Mouse (Mus musculus) heart, embryonic 14.5 days (tissue): ENCODE results near the gene Celf5. TPM values are rescaled to one million over a fixed set of nuclear protein-coding genes. Genes with fewer than 3 reads are reported as not detected.

Source experiments
- ATAC-seq: fragments of 200-750 bp; cut with Nextera tagmentation; 2 replicates; pipeline ENCODE4 v1.8.0; 2017; ENCODE audit warnings: low read depth, moderate TSS enrichment; ENCODE audit not compliant: insufficient number of reproducible peaks, insufficient read depth, low FRiP score
- H3K27ac ChIP-seq, 2 experiments: fragments of 200-500 bp in 1 of 2; fragments of 300-500 bp in 1 of 2; sonication (generic) in 1 of 2; replicated peaks in 1 of 2; 2 replicates each; pipeline ENCODE4 v1.5.1; 2012 to 2014; ENCODE audit warnings: low read depth in 2 of 2, low read length in 2 of 2, control low read depth in 1 of 2, mild to moderate bottlenecking in 1 of 2, mixed read lengths in 1 of 2; ENCODE audit not compliant: control insufficient read depth in 1 of 2, insufficient read depth in 1 of 2
- H3K27me3 ChIP-seq: fragments of 300-500 bp; sonication (generic); 2 replicates; pipeline ENCODE4 v1.6.1; 2014; ENCODE audit warnings: mild to moderate bottlenecking, low read length, control low read depth; ENCODE audit not compliant: control insufficient read depth, insufficient read depth
- H3K36me3 ChIP-seq: fragments of 300-500 bp; sonication (generic); 2 replicates; pipeline ENCODE4 v1.6.1; 2014; ENCODE audit warnings: mild to moderate bottlenecking, control low read depth, low read length, mixed read lengths; ENCODE audit not compliant: control insufficient read depth, insufficient read depth
- H3K4me1 ChIP-seq, 2 experiments: fragments of 200-500 bp in 1 of 2; fragments of 300-500 bp in 1 of 2; sonication (generic) in 1 of 2; 2 replicates each; pipeline ENCODE4 v1.6.1; 2012 to 2014; ENCODE audit warnings: low read length in 2 of 2, control low read depth in 1 of 2, mixed read lengths in 1 of 2; ENCODE audit not compliant: control insufficient read depth in 2 of 2, insufficient read depth in 2 of 2
- H3K4me2 ChIP-seq: fragments of 300-500 bp; sonication (generic); 2 replicates; pipeline ENCODE4 v1.6.1; 2014; ENCODE audit warnings: mild to moderate bottlenecking, low read length
- H3K4me3 ChIP-seq, 2 experiments: fragments of 200-500 bp in 1 of 2; fragments of 300-500 bp in 1 of 2; sonication (generic) in 1 of 2; 2 replicates each; pipeline ENCODE4 v1.5.1; 2012 to 2014; ENCODE audit warnings: low read length in 2 of 2, mild to moderate bottlenecking in 2 of 2, control low read depth in 1 of 2, low read depth in 1 of 2, moderate library complexity in 1 of 2; ENCODE audit not compliant: control insufficient read depth in 1 of 2, insufficient read depth in 1 of 2
- H3K9ac ChIP-seq: fragments of 300-500 bp; sonication (generic); 2 replicates; pipeline ENCODE4 v1.6.1; 2014; ENCODE audit warnings: mild to moderate bottlenecking, low read length
- H3K9me3 ChIP-seq: fragments of 300-500 bp; sonication (generic); 2 replicates; pipeline ENCODE4 v1.6.1; 2016; ENCODE audit warnings: low read length, control low read depth; ENCODE audit not compliant: control insufficient read depth
- WGBS: fragments of 180-500 bp; shearing (Covaris S2); extraction: QIAGEN DNeasy Blood & Tissue Kit; methylation state at CpG from one replicate; pipeline ENCODE4 v1.1.7; 2014; 5-methylcytosine and 5-hydroxymethylcytosine counted together
- polyA plus RNA-seq: library from polyadenylated mRNA; unstranded; fragments of >200 nt; fragmentation: Nextera tagmentation; extraction: Ambion mirVana; gene quantifications from 2 replicates; pipeline ENCODE4 v1.2.1, GENCODE M21; 2014

Gene Celf5
- polyA plus RNA-seq, 1 experiment from 2014 or later, result 0.19 TPM

- no peak overlapping the region for H3K27ac ChIP-seq
- no peaks in the 10 kb centered on the region; a peak in 1 of 4 replicates for H3K4me1 ChIP-seq
- no peak overlapping the region for H3K4me2 ChIP-seq
- ATAC-seq, result no peak
- peaks cover 11% of the 10 kb centered on the region for H3K27me3 ChIP-seq
- no peaks in the 10 kb centered on the region for H3K9me3 ChIP-seq
- no peak overlapping the region for H3K4me3 ChIP-seq
- H3K36me3 ChIP-seq, result no peaks in the 10 kb centered on the region
- WGBS, result 72% methylated on average over 15 of the region's 15 CpGs
- no peak overlapping the region for H3K9ac ChIP-seq
These were observed 22.6 kb upstream of the Celf5 start for GRCm38 (mm10) chr10:81505016-81505664.

DNA sequence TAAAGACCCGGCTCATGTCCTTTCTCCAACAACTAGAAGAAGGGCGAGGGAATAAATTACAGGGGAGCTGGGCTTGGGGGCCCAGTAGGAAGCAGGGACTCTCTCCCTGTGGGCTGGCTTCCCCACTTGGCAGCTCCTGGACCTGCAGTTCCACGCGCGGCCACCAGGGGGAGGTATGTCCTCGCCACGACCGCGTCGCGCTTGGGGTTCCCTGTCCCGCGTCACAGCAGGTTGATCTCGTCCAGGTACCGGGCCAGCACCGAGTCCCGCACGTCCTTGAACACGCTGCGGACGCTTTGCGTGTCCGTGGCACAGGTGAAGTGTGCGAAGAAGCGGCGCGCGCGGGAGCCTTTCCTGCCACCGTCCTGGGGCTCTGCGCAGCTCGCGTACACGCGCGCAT is 20.1 kb upstream of the Celf5 start:
- peak overlapping the region; percentile 48 for H3K9ac ChIP-seq
- WGBS, result 11% methylated on average over 36 of the region's 36 CpGs
- no peaks in the 10 kb centered on the region for H3K9me3 ChIP-seq
- no peak overlapping the region for H3K27ac ChIP-seq
- peaks cover 11% of the 10 kb centered on the region for H3K27me3 ChIP-seq
- ATAC-seq, result 0 out of 2 replicates have a peak, but pooled peaks have one; percentile 34
- H3K36me3 ChIP-seq, result no peaks in the 10 kb centered on the region
- no peaks in the 10 kb centered on the region; a peak in 1 of 4 replicates for H3K4me1 ChIP-seq
- peak overlapping the region; percentile 69 for H3K4me2 ChIP-seq
- peak overlapping the region; percentile 35 for H3K4me3 ChIP-seq

- ATAC-seq, result no peak
- WGBS, result 81% methylated on average over 5 of the region's 5 CpGs
- H3K4me2 ChIP-seq, result no peak overlapping the region
- no peak overlapping the region for H3K9ac ChIP-seq
- H3K4me1 ChIP-seq, result no peaks in the 10 kb centered on the region; a peak in 1 of 4 replicates
- no peaks in the 10 kb centered on the region for H3K9me3 ChIP-seq
- no peaks in the 10 kb centered on the region for H3K36me3 ChIP-seq
- H3K27me3 ChIP-seq, result peaks cover 11% of the 10 kb centered on the region
- H3K4me3 ChIP-seq, result no peak overlapping the region
- H3K27ac ChIP-seq, result no peak overlapping the region
These were observed 19.4 kb upstream of the Celf5 start for GRCm38 (mm10) chr10:81501863-81502262.

- H3K9ac ChIP-seq, result no peak within 1 kb of the TSS
- H3K27ac ChIP-seq, result no peak within 1 kb of the TSS
- peaks cover 11% of the 10 kb centered on the region for H3K27me3 ChIP-seq
- WGBS, result 83% methylated on average over 3 of the region's 3 CpGs
- peaks cover 5% of the 10 kb centered on the region in 2 experiments; a peak in 3 of 4 replicates for H3K4me1 ChIP-seq
- no peaks in the 10 kb centered on the region for H3K36me3 ChIP-seq
- no peak within 1 kb of the TSS for H3K4me2 ChIP-seq
- no peak within 1 kb of the TSS for H3K4me3 ChIP-seq
- no peak for ATAC-seq
- no peaks in the 10 kb centered on the region for H3K9me3 ChIP-seq
These were observed 17.5 kb upstream of the Celf5 start, which contains the start of gene S1pr4 for GRCm38 (mm10) chr10:81500032-81500431. Gene S1pr4 (minus strand): TSS chr10:81500132.

DNA sequence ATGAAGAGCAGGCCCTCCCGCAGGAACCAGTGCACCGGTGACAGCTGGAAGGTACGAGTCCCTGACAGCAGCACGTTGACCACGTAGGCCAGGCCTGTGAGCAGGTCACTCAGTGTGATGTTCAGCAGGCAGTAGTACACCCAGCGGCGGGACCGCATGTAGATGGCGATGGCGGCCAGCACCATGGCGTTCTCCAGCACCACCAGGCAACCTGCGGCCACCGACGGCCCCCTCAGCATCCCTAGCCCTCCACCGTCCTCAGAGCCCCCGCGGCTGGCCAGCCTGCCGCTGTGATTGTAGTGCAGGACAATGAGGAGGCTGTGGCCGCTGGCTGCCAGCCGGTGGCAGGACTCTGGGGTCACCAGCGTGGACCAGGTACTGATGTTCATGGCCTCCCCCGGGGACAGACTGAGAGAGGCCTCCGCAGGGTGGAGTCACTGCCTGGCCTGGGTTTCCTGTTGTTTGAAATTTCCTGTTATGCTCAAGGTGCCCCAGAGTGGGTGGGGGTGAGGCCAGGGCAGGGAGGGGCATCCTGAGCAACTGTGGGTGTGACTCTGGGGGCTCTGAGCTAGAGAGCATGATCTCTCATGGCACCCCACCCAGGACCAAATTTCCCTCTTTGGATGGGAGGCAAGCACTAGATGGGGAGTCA is 16.9 kb upstream of the Celf5 start:
- Histone ChIP-seq H3K4me2 (no peak overlapping the region), H3K4me3 (no peak overlapping the region), H3K9ac (no peak overlapping the region), H3K27me3 (peaks cover 11% of the 10 kb centered on the region), H3K9me3 (no peaks in the 10 kb centered on the region), H3K36me3 (no peaks in the 10 kb centered on the region), H3K4me1 (peaks cover 9 to 12% of the 10 kb centered on the region in 2 experiments; a peak in 3 of 4 replicates), H3K27ac (no peak overlapping the region)
- no peak for ATAC-seq
- WGBS, result 65% methylated on average over 23 of the region's 23 CpGs

DNA sequence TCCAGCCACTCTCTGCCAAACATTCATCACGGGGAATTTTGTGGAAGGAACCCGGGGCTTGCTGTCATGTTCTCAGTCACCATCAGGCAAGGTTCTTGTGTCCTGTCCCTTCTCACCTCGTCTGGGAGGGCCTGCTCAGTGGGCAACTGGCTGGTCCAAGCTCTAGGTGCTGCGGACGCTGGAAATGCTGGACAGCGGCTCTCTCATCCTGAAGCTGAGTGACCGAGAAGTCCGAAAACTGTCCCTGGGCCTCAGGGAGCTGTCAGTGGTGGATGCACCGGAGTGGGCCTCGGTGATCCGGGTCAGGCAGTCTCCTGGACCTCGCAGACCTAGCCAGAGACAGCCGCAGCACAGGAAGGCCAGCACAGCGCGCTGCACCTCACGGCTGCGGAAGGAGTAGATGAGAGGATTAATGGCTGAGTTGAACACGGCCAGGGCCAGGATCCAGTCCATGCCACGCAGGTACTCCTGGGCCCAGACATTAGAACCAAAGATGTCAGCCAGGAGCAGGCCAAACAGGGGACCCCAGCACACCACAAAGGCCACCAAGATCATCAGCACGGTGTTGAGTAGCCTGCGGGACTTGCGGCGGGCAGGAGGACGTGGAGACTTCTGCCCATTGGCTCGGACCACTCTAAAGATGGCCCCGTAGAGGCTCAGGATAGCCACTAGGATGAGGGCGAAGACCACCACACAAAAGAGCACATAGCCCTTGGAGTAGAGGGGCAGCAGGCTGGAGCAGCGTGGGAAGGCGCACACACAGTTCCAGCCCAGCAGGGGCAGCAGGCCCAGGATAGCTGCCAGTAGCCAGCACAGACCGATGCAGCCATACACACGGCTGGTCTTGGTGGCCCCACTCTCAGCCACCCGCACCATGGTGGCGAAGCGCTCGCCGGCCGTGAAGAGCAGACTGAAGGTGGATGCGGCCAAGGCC is 16.1 kb upstream of the Celf5 start:
- H3K9ac ChIP-seq, result no peak overlapping the region
- no peak overlapping the region for H3K4me2 ChIP-seq
- H3K4me3 ChIP-seq, result no peak overlapping the region
- peaks cover 9 to 12% of the 10 kb centered on the region in 2 experiments; a peak in 3 of 4 replicates for H3K4me1 ChIP-seq
- H3K27me3 ChIP-seq, result peaks cover 7% of the 10 kb centered on the region
- H3K27ac ChIP-seq, result no peak overlapping the region
- no peaks in the 10 kb centered on the region for H3K9me3 ChIP-seq
- no peaks in the 10 kb centered on the region for H3K36me3 ChIP-seq
- ATAC-seq, result no peak
- 79% methylated on average over 38 of the region's 38 CpGs for WGBS
